Mouse (Mus musculus): ENCODE results near the gene Nup133. TPM values are rescaled to one million over a fixed set of nuclear protein-coding genes. Genes with fewer than 3 reads are reported as not detected.

Nup133 gene
- polyA plus RNA-seq, 1 experiment, result 0.92 TPM

DNA sequence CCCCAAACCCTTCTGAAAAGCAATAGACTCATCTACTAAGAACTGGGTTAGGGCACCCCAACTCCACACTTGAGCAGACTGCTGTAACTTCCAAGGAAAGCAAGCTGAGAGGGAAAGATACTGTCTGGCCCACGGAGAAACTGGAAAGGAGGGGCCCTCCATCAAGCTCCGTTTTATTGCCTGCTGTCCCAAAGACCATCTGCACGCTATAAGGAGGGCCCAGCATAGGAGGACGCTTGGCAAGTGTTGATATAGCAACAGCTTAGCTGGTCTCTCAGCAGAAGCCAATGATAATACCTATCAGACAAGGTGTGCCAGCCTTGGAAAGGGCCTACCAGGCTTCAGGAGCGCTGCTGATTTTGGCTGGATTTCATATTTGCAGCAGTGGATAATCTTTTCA lies 97.5 kb downstream of the Nup133 start:
- TF ChIP-seq TAL1 (IDR thresholded peaks at IDR 0.05; ENCODE audit: low read length) (no peak), GATA1 (IDR thresholded peaks at IDR 0.05; ENCODE audit: low read length) (no peak)

DNA sequence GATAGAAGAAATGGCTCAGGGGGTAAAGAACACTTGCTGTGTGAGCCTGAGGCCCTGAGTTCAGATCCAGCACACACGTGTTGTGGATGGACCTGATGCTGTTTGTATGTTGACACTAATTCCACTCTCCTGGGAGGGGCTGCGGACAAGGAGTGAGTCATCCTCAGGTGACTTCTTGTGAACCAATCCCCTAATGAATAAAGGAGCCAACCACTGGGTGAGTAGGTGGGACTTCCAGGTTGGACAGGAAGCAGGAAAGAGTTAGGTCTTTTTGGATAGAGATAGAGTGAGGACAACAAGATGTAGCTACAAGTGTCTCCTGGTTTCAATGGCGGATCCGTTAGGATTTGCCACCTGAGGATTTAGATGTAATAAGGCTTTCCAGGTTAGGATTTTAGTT lies 99.7 kb downstream of the Nup133 start:
- H3K4me3 ChIP-seq (replicated peaks), result no peak overlapping the region
- TF ChIP-seq TAL1 (IDR thresholded peaks at IDR 0.05; ENCODE audit: low read length), result no peak
- TF ChIP-seq GATA1 (IDR thresholded peaks at IDR 0.05; ENCODE audit: low read length), result no peak
- peaks cover 15% of the 10 kb centered on the region for H3K4me1 ChIP-seq (ENCODE audit: control insufficient read depth)
- no peaks in the 10 kb centered on the region for H3K9me3 ChIP-seq (ENCODE audit: control insufficient read depth, low read length)
- no peaks in the 10 kb centered on the region for H3K27me3 ChIP-seq (ENCODE audit: control insufficient read depth)
- H3K36me3 ChIP-seq (ENCODE audit: control insufficient read depth), result peaks cover 20% of the 10 kb centered on the region

More for the DNA sequence above, 97.5 kb downstream of the Nup133 start:
- peaks cover 16% of the 10 kb centered on the region for H3K36me3 ChIP-seq (ENCODE audit: control insufficient read depth)
- no peak overlapping the region for H3K4me3 ChIP-seq (replicated peaks)
- H3K4me1 ChIP-seq (ENCODE audit: control insufficient read depth), result peaks cover 23% of the 10 kb centered on the region
- no peaks in the 10 kb centered on the region for H3K27me3 ChIP-seq (ENCODE audit: control insufficient read depth)
- H3K9me3 ChIP-seq (ENCODE audit: control insufficient read depth, low read length), result peaks cover 2% of the 10 kb centered on the region; the same call in 1 of the 2 replicates

DNA sequence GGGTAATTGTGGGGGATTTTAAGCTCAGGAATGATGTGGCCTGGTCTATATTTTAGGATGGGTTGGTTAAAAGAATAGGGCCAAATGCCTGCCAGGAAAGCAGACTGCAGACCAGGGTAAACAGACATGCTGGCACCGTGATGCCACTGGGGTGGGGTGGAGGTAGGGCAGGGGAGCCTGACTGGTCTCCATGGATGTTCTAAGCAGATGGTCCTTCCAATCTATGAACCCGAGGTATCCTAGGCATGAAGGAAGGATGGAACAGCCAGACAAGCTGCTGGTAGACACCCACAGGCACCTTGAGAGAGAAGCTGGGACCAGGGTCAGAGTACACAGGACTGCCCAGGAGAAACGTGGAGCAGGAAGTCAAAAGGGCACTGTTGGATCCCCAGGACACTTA lies 101.5 kb downstream of the Nup133 start:
- no peak for TF ChIP-seq TAL1 (IDR thresholded peaks at IDR 0.05; ENCODE audit: low read length)
- Histone ChIP-seq H3K36me3 (ENCODE audit: control insufficient read depth) (peaks cover 29% of the 10 kb centered on the region), H3K27me3 (ENCODE audit: control insufficient read depth) (no peaks in the 10 kb centered on the region), H3K4me1 (ENCODE audit: control insufficient read depth) (peaks cover 15% of the 10 kb centered on the region), H3K9me3 (ENCODE audit: control insufficient read depth, low read length) (no peaks in the 10 kb centered on the region), H3K4me3 (replicated peaks) (no peak overlapping the region)

Other genes with a start within 250 kb of the Nup133 start
- 0.17 and 0.34 TPM in 2 replicates for gene Rab4a, start 143.3 kb downstream of the Nup133 start, polyA plus RNA-seq (2012)
- gene Ccsap, start 89.1 kb downstream of the Nup133 start, polyA plus RNA-seq (2012), result 0.98 and 1.0 TPM in 2 replicates
- gene Acta1, start 54.5 kb downstream of the Nup133 start, polyA plus RNA-seq (2012), result 0.29 and 0.44 TPM in 2 replicates
- 12.9 and 15.2 TPM in 2 replicates for gene Abcb10, start 33.9 kb upstream of the Nup133 start, polyA plus RNA-seq (2012)
- 1.8 TPM in 2 replicates for gene Taf5l, start 72.1 kb upstream of the Nup133 start, polyA plus RNA-seq (2012)
- gene Urb2, start 72.2 kb upstream of the Nup133 start, polyA plus RNA-seq (2012), result 0.09 and 0.17 TPM in 2 replicates

All from erythroblast, embryonic 14.5 days (primary cell).